Mouse (Mus musculus) embryonic facial prominence, embryonic 13.5 days (tissue): Measurements from ENCODE around the gene Cep170b. TPM values are rescaled to one million over a fixed set of nuclear protein-coding genes. Genes with fewer than 3 reads are reported as not detected.

Experiments used
- ATAC-seq: fragments of 200-750 bp; cut with Nextera tagmentation; 2 replicates; pipeline ENCODE4 v1.8.0; 2017; ENCODE audit warnings: low read depth; ENCODE audit not compliant: insufficient number of reproducible peaks, insufficient read depth, low FRiP score, low TSS enrichment
- H3K27ac ChIP-seq: fragments of 300-500 bp; sonication (generic); 2 replicates; pipeline ENCODE4 v1.5.1; 2015; ENCODE audit warnings: moderate library complexity, mild to moderate bottlenecking, inconsistent platforms
- H3K27me3 ChIP-seq: fragments of 300-500 bp; sonication (generic); 2 replicates; pipeline ENCODE4 v1.6.1; 2015; ENCODE audit warnings: mild to moderate bottlenecking, inconsistent platforms
- H3K36me3 ChIP-seq: fragments of 300-500 bp; sonication (generic); 2 replicates; pipeline ENCODE4 v1.6.1; 2015; ENCODE audit warnings: mild to moderate bottlenecking, inconsistent platforms
- H3K4me1 ChIP-seq: fragments of 300-500 bp; sonication (generic); 2 replicates; pipeline ENCODE4 v1.6.1; 2015; ENCODE audit warnings: inconsistent platforms
- H3K4me2 ChIP-seq: fragments of 300-500 bp; sonication (generic); 2 replicates; pipeline ENCODE4 v1.6.1; 2015; ENCODE audit warnings: moderate library complexity, mild to moderate bottlenecking, inconsistent platforms
- H3K4me3 ChIP-seq: fragments of 300-500 bp; sonication (generic); 2 replicates; pipeline ENCODE4 v1.5.1; 2015; ENCODE audit warnings: mild to moderate bottlenecking, inconsistent platforms
- H3K9ac ChIP-seq: fragments of 300-500 bp; sonication (generic); 2 replicates; pipeline ENCODE4 v1.6.1; 2015; ENCODE audit warnings: mild to moderate bottlenecking, inconsistent platforms
- H3K9me3 ChIP-seq: fragments of 300-500 bp; sonication (generic); 2 replicates; pipeline ENCODE4 v1.6.1; 2016; ENCODE audit warnings: inconsistent platforms
- WGBS: fragments of 180-500 bp; shearing (Covaris S2); methylation state at CpG from one replicate; pipeline ENCODE4 v1.1.7; 2015; ENCODE audit warnings: mixed read lengths; 5-methylcytosine and 5-hydroxymethylcytosine counted together
- polyA plus RNA-seq: library from polyadenylated mRNA; unstranded; fragments of >200 nt; fragmentation: Nextera tagmentation; extraction: Ambion mirVana; gene quantifications from 2 replicates; pipeline ENCODE4 v1.2.1, GENCODE M21; 2015

The Cep170b gene
- polyA plus RNA-seq, 1 experiment from 2014 or later: 13.8 TPM

DNA sequence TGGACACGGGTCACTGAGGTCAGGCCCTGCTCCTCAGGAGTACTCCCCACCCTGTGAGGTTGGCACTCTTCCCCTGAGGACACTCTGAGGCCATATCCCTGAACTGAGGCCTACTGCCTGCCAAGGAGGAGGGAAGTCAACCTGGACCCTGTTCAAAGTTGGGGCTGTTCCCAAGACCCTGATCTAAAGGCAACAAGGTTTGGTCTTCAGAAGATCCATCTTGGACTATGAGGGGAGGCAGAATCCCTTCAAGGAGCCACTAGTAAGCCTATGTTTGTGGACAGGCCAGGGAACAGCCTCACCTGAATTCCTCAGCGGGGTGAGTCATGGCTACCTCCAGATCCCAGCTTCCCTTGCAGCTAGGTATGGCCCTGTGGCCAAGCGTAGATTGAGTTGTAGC is 39.2 kb downstream of the Cep170b start:
- H3K9ac ChIP-seq: no peak overlapping the region
- no peaks in the 10 kb centered on the region for H3K27me3 ChIP-seq
- H3K36me3 ChIP-seq: no peaks in the 10 kb centered on the region
- H3K27ac ChIP-seq: no peak overlapping the region
- WGBS: 83% methylated on average over 3 of the region's 3 CpGs
- ATAC-seq: no peak
- no peaks in the 10 kb centered on the region for H3K9me3 ChIP-seq
- H3K4me3 ChIP-seq: no peak overlapping the region
- no peak overlapping the region for H3K4me2 ChIP-seq
- H3K4me1 ChIP-seq: no peaks in the 10 kb centered on the region

DNA sequence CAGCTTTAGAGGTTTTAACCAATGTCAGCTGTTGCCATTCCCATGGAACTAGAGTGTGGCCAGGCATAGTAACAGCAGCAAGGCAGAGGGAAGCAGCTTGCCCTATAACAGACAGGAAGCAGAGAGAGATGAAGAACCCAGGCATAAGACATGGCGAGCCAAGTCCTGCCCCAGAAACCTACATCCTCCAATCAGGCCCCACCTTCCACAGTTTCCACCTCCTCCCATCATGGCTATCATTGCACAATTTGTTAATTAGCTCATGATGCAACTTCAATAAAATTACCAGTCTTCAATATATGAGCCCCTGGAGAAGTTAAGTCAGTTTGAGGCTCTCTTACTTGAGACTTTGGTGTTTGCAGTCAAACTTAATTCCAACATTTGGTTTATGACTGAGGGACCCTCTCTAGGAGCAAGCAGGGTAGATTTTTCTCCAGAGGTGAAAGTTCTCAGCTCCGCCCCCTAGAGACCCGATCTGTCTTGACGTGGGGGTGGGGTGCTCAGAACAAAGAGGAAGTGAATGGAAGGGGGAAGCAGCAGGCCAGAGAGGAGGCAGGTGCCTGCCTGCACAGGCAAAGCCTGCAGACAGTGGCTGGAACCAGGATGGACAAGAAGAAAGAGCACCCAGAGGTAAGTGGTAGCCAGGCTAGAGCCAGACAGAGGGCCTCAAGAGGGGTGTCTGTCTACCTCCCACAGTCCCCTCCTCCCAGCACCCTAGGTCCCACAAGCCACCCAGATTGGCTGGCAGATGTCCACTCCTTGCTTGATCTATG is 40.1 kb downstream of the Cep170b start, which contains the start of gene Pld4:
TSS of gene Pld4 (plus strand) at position 502 of the 773 bp plus-strand sequence.
- H3K27me3 ChIP-seq: no peaks in the 10 kb centered on the region
- ATAC-seq: no peak
- WGBS: 45% methylated on average over 4 of the region's 4 CpGs
- no peaks in the 10 kb centered on the region for H3K36me3 ChIP-seq
- no peak within 1 kb of the TSS for H3K4me2 ChIP-seq
- no peak within 1 kb of the TSS for H3K4me3 ChIP-seq
- H3K4me1 ChIP-seq: no peaks in the 10 kb centered on the region
- H3K9me3 ChIP-seq: no peaks in the 10 kb centered on the region
- no peak within 1 kb of the TSS for H3K9ac ChIP-seq
- no peak within 1 kb of the TSS for H3K27ac ChIP-seq

DNA sequence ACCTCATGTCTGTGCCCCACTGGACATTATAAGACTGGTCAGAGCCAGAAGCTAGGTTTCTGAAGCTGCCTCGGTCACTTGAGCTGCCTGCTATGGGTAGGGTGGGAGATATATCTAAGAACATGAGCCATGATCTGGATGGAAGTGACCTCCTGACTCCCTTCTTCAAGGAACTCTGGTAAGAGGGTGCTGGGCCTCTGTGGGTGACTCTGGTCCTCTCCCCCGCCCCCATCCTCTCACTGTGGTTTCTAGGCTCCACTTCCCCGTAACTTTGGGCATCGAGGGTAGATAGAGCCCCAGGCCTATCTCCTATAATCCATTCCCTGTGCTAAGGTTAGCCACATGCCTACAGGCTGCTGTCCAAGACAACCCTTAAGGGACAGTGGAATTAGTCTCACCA is 41.2 kb downstream of the Cep170b start:
- no peaks in the 10 kb centered on the region for H3K36me3 ChIP-seq
- WGBS: 77% methylated on average over 4 of the region's 4 CpGs
- H3K27ac ChIP-seq: no peak overlapping the region
- ATAC-seq: no peak
- no peaks in the 10 kb centered on the region for H3K27me3 ChIP-seq
- no peak overlapping the region for H3K9ac ChIP-seq
- H3K4me1 ChIP-seq: no peaks in the 10 kb centered on the region
- H3K4me2 ChIP-seq: no peak overlapping the region
- no peaks in the 10 kb centered on the region for H3K9me3 ChIP-seq
- H3K4me3 ChIP-seq: no peak overlapping the region

DNA sequence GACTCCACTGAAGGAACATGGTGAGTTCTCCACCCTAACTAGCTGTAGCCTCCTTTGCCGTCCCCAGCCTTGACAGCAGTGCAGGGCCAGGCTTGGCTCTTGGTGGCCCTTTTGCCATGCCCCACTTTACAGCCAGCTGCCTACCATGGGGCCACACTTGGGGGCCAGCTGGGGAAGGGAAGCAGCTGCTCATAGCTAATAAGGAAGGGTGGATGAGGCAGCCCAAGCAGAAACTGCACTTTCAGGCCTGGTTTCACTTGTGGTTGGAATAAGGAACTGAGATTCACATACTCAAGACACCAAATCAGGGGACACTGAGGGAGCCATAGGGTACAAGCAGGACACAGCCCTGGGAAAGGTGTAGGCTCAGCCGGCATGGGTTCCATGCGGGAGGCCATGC is 41.8 kb downstream of the Cep170b start:
- WGBS: 89% methylated on average over 3 of the region's 3 CpGs
- no peak for ATAC-seq
- no peaks in the 10 kb centered on the region for H3K36me3 ChIP-seq
- no peak overlapping the region for H3K9ac ChIP-seq
- no peak overlapping the region for H3K4me3 ChIP-seq
- H3K27ac ChIP-seq: no peak overlapping the region
- H3K9me3 ChIP-seq: no peaks in the 10 kb centered on the region
- H3K4me2 ChIP-seq: no peak overlapping the region
- no peaks in the 10 kb centered on the region for H3K27me3 ChIP-seq
- H3K4me1 ChIP-seq: no peaks in the 10 kb centered on the region

DNA sequence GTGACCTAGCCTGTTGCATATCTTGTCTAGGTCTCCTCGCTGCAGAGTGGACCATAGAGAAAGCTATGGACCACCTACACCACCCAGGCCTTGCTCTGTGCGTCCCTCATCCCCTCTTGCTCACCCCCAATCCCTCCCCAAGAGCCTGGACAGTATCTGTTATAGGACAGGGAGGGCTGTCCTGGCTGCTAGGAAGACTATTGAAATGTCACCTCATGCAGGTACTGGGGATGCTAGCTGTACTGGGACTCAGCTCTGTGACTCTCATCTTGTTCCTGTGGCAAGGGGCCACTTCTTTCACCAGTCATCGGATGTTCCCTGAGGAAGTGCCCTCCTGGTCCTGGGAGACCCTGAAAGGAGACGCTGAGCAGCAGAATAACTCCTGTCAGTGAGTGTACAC is 42.9 kb downstream of the Cep170b start:
- no peak overlapping the region for H3K4me2 ChIP-seq
- WGBS: 86% methylated on average over 4 of the region's 4 CpGs
- H3K27me3 ChIP-seq: no peaks in the 10 kb centered on the region
- H3K4me1 ChIP-seq: no peaks in the 10 kb centered on the region
- H3K36me3 ChIP-seq: no peaks in the 10 kb centered on the region
- H3K9ac ChIP-seq: no peak overlapping the region
- no peak for ATAC-seq
- no peak overlapping the region for H3K4me3 ChIP-seq
- no peak overlapping the region for H3K27ac ChIP-seq
- no peaks in the 10 kb centered on the region for H3K9me3 ChIP-seq

DNA sequence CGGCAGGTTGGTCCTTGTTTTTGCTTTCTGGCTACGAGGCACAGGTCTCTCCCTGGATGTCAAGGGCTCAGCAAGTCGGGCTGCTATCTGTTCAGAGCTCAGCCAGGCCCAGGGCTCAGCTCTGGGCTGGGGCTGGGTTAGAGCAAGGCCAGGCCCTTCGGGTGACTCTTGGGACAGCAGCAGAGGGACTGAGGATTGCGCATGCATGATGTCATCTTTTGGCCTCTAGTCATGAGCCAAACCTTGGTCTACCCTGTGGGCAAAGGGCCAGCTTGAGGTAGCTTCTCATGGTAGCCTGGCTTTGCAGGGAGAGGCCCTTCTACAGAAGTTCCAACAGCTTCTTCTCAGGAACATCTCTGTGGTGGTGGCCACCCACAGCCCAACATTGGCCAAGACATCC is 43.9 kb downstream of the Cep170b start:
- Histone ChIP-seq H3K4me1 (no peaks in the 10 kb centered on the region), H3K4me2 (no peak overlapping the region), H3K36me3 (no peaks in the 10 kb centered on the region), H3K4me3 (no peak overlapping the region), H3K9me3 (no peaks in the 10 kb centered on the region), H3K27me3 (no peaks in the 10 kb centered on the region), H3K9ac (no peak overlapping the region), H3K27ac (no peak overlapping the region)
- ATAC-seq: no peak
- 77% methylated on average over 5 of the region's 5 CpGs for WGBS

DNA sequence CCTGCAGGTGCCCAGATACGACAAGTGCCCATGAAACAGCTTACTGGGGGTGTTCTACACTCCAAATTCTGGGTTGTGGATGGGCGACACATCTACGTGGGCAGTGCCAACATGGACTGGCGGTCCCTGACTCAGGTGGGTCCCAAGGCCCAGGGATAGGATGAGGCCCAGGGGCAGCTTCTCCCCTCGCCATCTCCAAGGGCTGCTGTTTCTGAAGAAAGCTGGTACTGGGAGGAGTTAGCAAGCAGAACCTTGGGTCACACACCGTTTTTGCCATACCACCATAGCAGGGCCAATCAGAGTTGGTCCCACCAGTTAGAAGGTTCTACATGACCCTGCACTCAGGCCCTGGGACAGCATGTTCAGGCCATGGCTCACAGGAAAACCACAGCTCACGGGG is 44.7 kb downstream of the Cep170b start:
- Histone ChIP-seq H3K9me3 (no peaks in the 10 kb centered on the region), H3K9ac (no peak overlapping the region), H3K4me1 (no peaks in the 10 kb centered on the region), H3K4me3 (no peak overlapping the region), H3K4me2 (no peak overlapping the region), H3K27me3 (no peaks in the 10 kb centered on the region), H3K36me3 (no peaks in the 10 kb centered on the region), H3K27ac (no peak overlapping the region)
- WGBS: 87% methylated on average over 7 of the region's 7 CpGs
- no peak for ATAC-seq

DNA sequence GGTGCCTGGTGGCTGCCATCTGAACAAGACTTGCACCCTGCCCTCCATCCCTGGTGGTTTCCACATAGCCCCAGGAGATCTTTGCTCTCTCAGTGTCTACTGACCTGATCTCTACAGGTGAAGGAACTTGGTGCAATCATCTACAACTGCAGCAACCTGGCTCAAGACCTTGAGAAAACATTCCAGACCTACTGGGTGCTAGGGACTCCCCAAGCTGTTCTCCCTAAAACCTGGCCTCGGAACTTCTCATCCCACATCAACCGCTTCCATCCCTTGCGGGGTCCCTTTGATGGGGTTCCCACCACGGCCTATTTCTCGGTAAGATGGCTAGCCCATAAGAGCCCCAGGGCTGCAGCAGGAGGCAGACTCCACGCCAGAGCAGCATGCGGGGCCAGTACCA is 46.3 kb downstream of the Cep170b start:
- Histone ChIP-seq H3K9ac (no peak overlapping the region), H3K36me3 (no peaks in the 10 kb centered on the region), H3K27me3 (no peaks in the 10 kb centered on the region), H3K4me2 (no peak overlapping the region), H3K9me3 (no peaks in the 10 kb centered on the region), H3K27ac (no peak overlapping the region), H3K4me3 (no peak overlapping the region), H3K4me1 (no peaks in the 10 kb centered on the region)
- ATAC-seq: no peak
- 89% methylated on average over 7 of the region's 7 CpGs for WGBS

DNA sequence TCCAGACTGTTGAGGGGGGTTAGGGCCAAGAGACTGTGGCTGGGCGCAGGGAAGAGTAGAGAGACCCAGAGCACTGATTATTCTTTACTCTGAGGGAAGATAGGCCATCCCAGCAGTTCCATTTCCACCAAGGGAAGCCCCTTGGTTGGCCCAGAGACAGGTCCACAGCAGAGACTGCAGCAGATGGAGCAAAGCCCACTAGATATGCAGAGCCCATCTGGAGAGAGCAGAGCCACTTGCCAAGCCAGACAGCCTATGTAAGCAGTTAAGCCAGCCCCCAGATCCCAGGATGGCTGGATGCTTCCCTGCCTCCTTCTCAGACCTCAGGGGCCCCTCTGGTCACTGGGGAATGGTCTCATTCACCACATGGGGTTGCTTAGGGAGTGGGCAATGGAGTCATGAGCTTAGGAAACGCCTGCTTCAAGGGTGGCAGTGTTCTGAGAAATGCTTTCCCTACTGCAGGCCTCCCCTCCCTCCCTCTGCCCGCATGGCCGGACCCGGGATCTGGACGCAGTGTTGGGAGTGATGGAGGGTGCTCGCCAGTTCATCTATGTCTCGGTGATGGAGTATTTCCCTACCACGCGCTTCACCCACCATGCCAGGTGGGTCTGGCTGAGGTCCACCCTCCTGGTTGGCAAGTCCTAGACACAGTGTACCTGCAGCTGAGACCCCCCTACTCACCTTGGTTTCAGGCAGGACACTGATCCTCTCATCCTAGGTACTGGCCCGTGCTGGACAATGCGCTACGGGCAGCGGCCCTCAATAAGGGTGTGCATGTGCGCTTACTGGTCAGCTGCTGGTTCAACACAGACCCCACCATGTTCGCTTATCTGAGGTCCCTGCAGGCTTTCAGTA is 47.0 kb downstream of the Cep170b start:
- Histone ChIP-seq H3K36me3 (no peaks in the 10 kb centered on the region), H3K9ac (no peak overlapping the region), H3K4me3 (no peak overlapping the region), H3K27me3 (no peaks in the 10 kb centered on the region), H3K4me1 (no peaks in the 10 kb centered on the region), H3K4me2 (no peak overlapping the region), H3K27ac (no peak overlapping the region), H3K9me3 (no peaks in the 10 kb centered on the region)
- 92% methylated on average over 16 of the region's 16 CpGs for WGBS
- ATAC-seq: no peak

DNA sequence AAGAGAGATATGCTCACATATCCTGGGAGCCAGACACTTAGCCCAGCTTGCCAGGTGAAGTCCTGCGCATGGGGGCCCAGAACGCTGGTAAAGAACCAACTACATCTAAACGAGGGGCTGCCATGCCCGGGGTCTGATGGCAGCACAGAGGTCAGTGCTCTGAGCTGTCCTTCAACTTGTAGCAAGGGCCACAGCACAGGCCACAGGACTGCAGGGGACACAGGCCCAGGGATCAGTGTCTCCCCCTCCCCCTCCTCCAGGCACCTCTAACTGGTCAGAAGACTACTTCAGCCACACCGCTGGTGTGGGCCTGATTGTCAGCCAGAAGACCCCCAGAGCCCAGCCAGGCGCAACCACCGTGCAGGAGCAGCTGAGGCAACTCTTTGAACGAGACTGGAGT is 47.9 kb downstream of the Cep170b start:
- Histone ChIP-seq H3K27ac (no peak overlapping the region), H3K9me3 (no peaks in the 10 kb centered on the region), H3K9ac (no peak overlapping the region), H3K4me2 (no peak overlapping the region), H3K4me3 (no peak overlapping the region), H3K27me3 (no peaks in the 10 kb centered on the region), H3K36me3 (no peaks in the 10 kb centered on the region), H3K4me1 (0 out of 2 replicates have a peak, but pooled peaks cover 1% of the 10 kb centered on the region)
- ATAC-seq: no peak
- WGBS: 87% methylated on average over 7 of the region's 8 CpGs

DNA sequence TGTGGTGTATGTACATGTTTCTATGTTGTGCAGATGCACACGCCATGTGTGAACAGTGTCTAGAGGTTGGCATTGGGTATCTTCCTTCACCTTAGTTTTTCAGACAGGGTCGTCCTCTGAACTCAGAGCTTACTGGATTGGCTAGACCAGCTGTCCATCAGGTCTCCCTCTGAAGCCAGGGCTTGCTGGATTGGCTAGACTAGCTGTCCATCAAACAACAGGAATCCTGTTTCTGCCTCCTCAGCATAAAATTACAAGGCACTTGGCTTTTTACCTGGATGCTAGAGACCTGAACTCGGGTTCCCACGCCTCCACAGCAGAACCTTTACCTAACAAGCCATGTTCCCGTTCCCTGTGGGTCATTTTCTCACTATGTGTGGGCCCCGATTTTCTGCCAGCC is 48.8 kb downstream of the Cep170b start:
- Histone ChIP-seq H3K4me1 (0 out of 2 replicates have a peak, but pooled peaks cover 5% of the 10 kb centered on the region), H3K27me3 (no peaks in the 10 kb centered on the region)

DNA sequence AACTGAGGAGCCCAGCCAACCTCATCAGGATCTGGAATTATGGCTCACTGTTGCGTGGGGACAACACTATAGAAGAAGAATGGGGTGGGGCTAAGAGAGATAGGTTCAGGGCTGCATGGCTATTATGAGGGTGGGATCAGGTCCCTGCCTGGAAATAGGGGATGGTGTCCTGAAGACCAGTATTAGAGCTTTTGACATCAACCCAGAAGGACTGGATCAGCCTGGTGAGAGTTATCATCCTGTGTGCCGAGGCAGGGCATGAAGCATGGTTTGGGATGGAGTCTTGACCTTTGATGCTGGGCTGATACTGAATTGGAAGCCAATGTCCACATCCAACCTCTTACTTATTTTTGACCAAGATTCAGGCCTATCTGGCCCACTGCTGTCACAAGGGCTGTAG is 49.5 kb downstream of the Cep170b start:
- ATAC-seq: no peak
- 61% methylated on average over 2 of the region's 2 CpGs for WGBS

More for the DNA sequence above, 48.8 kb downstream of the Cep170b start:
- no peak for ATAC-seq
- Histone ChIP-seq H3K4me2 (no peak overlapping the region), H3K36me3 (no peaks in the 10 kb centered on the region), H3K9me3 (no peaks in the 10 kb centered on the region), H3K27ac (no peak overlapping the region), H3K4me3 (no peak overlapping the region), H3K9ac (no peak overlapping the region)
- WGBS: 77% methylated on average over 6 of the region's 6 CpGs

More for the DNA sequence above, 49.5 kb downstream of the Cep170b start:
- H3K4me2 ChIP-seq: no peak overlapping the region
- 0 out of 2 replicates have a peak, but pooled peaks cover 5% of the 10 kb centered on the region for H3K4me1 ChIP-seq
- no peaks in the 10 kb centered on the region for H3K27me3 ChIP-seq
- no peak overlapping the region for H3K9ac ChIP-seq
- no peak overlapping the region for H3K4me3 ChIP-seq
- H3K36me3 ChIP-seq: no peaks in the 10 kb centered on the region
- no peak overlapping the region for H3K27ac ChIP-seq
- H3K9me3 ChIP-seq: no peaks in the 10 kb centered on the region
